Mouse (Mus musculus): ENCODE results near the gene Ahcyl1.
"Not testable (repeated sequence)": the region's sequence is repeated elsewhere in the genome, so short reads cannot be mapped to it uniquely, and the experiment has no call there.

- not testable (repeated sequence) for TF ChIP-seq CTCF (IDR thresholded peaks at IDR 0.05; ENCODE audit: control insufficient read depth, insufficient read depth, insufficient replicate concordance, low read depth, low read length)
- TF ChIP-seq POLR2A (IDR thresholded peaks at IDR 0.05; ENCODE audit: control insufficient read depth, low read depth, low read length): peak; percentile 65
Measured at GRCm38 (mm10) chr3:107735620-107736019, 39.3 kb upstream of the Ahcyl1 start.
